Mouse (Mus musculus) liver, adult 2 months (tissue): Measurements from ENCODE around the gene Igll1. TPM values are rescaled to one million over a fixed set of nuclear protein-coding genes. Genes with fewer than 3 reads are reported as not detected.
A peak's percentile ranks its signal among the peaks of the same experiment; 100 is the strongest.
"Not testable (repeated sequence)": the region's sequence is repeated elsewhere in the genome, so short reads cannot be mapped to it uniquely, and the experiment has no call there.

Experiments used
- DNase-seq: peaks from one replicate; pipeline ENCODE4 v3.0.0-alpha.2; 2011; ENCODE audit warnings: low read depth, low spot score; ENCODE audit errors: extremely low read depth
- H3K27ac ChIP-seq: fragments of 200-500 bp; replicated peaks from 2 replicates; pipeline ENCODE4 v1.5.1; 2012; ENCODE audit warnings: low read depth, mild to moderate bottlenecking, control low read depth, inconsistent platforms, low read length; ENCODE audit not compliant: insufficient read depth
- H3K27me3 ChIP-seq: fragments of 200-500 bp; 2 replicates; pipeline ENCODE4 v1.6.1; 2012; ENCODE audit warnings: mild to moderate bottlenecking, moderate library complexity, low read length, inconsistent platforms; ENCODE audit not compliant: control insufficient read depth, insufficient read depth
- H3K36me3 ChIP-seq: fragments of 200-500 bp; 2 replicates; pipeline ENCODE4 v1.6.1; 2012; ENCODE audit warnings: low read length, inconsistent platforms; ENCODE audit not compliant: control insufficient read depth, insufficient read depth
- H3K4me1 ChIP-seq: fragments of 200-500 bp; 2 replicates; pipeline ENCODE4 v1.6.1; 2011; ENCODE audit warnings: low read length; ENCODE audit not compliant: control insufficient read depth, insufficient read depth
- H3K4me3 ChIP-seq: fragments of 200-500 bp; 2 replicates; pipeline ENCODE4 v1.5.1; 2011; ENCODE audit warnings: low read depth, mild to moderate bottlenecking, control low read depth, low read length, moderate library complexity; ENCODE audit not compliant: insufficient read depth
- H3K79me2 ChIP-seq: fragments of 200-500 bp; 2 replicates; pipeline ENCODE4 v1.6.1; 2012; ENCODE audit warnings: inconsistent platforms, mild to moderate bottlenecking, low read length, moderate library complexity; ENCODE audit not compliant: control insufficient read depth, insufficient read depth
- H3K9ac ChIP-seq: fragments of 200-500 bp; 2 replicates; pipeline ENCODE4 v1.6.1; 2012; ENCODE audit warnings: low read depth, mild to moderate bottlenecking, control low read depth, inconsistent platforms, low read length
- CTCF ChIP-seq: fragments of 200-500 bp; IDR thresholded peaks from 2 replicates; pipeline ENCODE4 v1.5.1; 2011; ENCODE audit warnings: low read depth, low read length, control low read depth
- POLR2A ChIP-seq: fragments of 200-500 bp; IDR thresholded peaks from 2 replicates; pipeline ENCODE4 v1.6.1; 2011; ENCODE audit warnings: low read length, control low read depth; ENCODE audit not compliant: insufficient read depth; ENCODE audit errors: extremely low read depth
- WGBS: fragments of 180-500 bp; shearing (Covaris S2); methylation state at CpG from one replicate; pipeline ENCODE4 v1.1.7; 2018; 5-methylcytosine and 5-hydroxymethylcytosine counted together
- polyA plus RNA-seq: library from polyadenylated mRNA; depleted of rRNA; stranded (reverse); fragments of >200 nt; gene quantifications from 2 replicates; pipeline ENCODE4 v1.2.3, GENCODE M21; 2012
- total RNA-seq: library from RNA; depleted of rRNA; stranded (reverse); fragments of >200 nt; gene quantifications from 2 replicates; pipeline ENCODE4 v1.2.3, GENCODE M21; 2014

Igll1 gene
- total and polyA plus RNA-seq, 2 experiments = not detected

- DNase-seq = peak; percentile 10
- Histone ChIP-seq H3K4me3 (no peak overlapping the region), H3K79me2 (no peaks in the 10 kb centered on the region), H3K4me1 (no peaks in the 10 kb centered on the region), H3K27ac (no peak overlapping the region), H3K36me3 (no peaks in the 10 kb centered on the region), H3K27me3 (no peaks in the 10 kb centered on the region), H3K9ac (no peak overlapping the region)
- TF ChIP-seq POLR2A = no peak
- TF ChIP-seq CTCF = no peak
- 72% methylated on average over 13 of the region's 13 CpGs for WGBS
Observed at GRCm38 (mm10) chr16:16856731-16857476, 6.9 kb downstream of the Igll1 start.

- not testable (repeated sequence) for DNase-seq, H3K27me3 ChIP-seq, H3K4me3 ChIP-seq, H3K9ac ChIP-seq, H3K4me1 ChIP-seq, H3K36me3 ChIP-seq, H3K79me2 ChIP-seq, H3K27ac ChIP-seq
- WGBS = 82% methylated on average over 9 of the region's 9 CpGs
Observed at GRCm38 (mm10) chr16:16856054-16856453, 7.7 kb downstream of the Igll1 start.

GRCm38 (mm10) chr16:16855541-16855940, 8.2 kb downstream of the Igll1 start:
- no peaks in the 10 kb centered on the region for H3K4me1 ChIP-seq
- TF ChIP-seq CTCF (no peak), POLR2A (no peak)
- WGBS = 91% methylated on average over 1 of the region's 1 CpGs
- no peak overlapping the region for H3K4me3 ChIP-seq
- H3K27me3 ChIP-seq = no peaks in the 10 kb centered on the region
- H3K9ac ChIP-seq = no peak overlapping the region
- no peak overlapping the region for H3K27ac ChIP-seq
- no peak for DNase-seq
- H3K36me3 ChIP-seq = no peaks in the 10 kb centered on the region
- no peaks in the 10 kb centered on the region for H3K79me2 ChIP-seq

- Histone ChIP-seq H3K27ac (no peak overlapping the region), H3K27me3 (no peaks in the 10 kb centered on the region), H3K4me1 (no peaks in the 10 kb centered on the region), H3K4me3 (no peak overlapping the region), H3K79me2 (no peaks in the 10 kb centered on the region), H3K9ac (no peak overlapping the region), H3K36me3 (no peaks in the 10 kb centered on the region)
- peak; percentile 47 for DNase-seq
- TF ChIP-seq POLR2A (no peak), CTCF (peak; percentile 35; the same call in 1 of the 2 replicates)
- WGBS = 18% methylated on average over 6 of the region's 6 CpGs
Observed at GRCm38 (mm10) chr16:16854836-16855235, 8.9 kb downstream of the Igll1 start.

- H3K27me3 ChIP-seq = no peaks in the 10 kb centered on the region
- no peak for TF ChIP-seq POLR2A
- TF ChIP-seq CTCF = no peak
- H3K27ac ChIP-seq = no peak overlapping the region
- H3K9ac ChIP-seq = no peak overlapping the region
- no peak overlapping the region for H3K4me3 ChIP-seq
- no peak for DNase-seq
- no peaks in the 10 kb centered on the region for H3K4me1 ChIP-seq
- 81% methylated on average over 3 of the region's 3 CpGs for WGBS
- no peaks in the 10 kb centered on the region for H3K36me3 ChIP-seq
- H3K79me2 ChIP-seq = no peaks in the 10 kb centered on the region
Observed at GRCm38 (mm10) chr16:16852411-16852810, 11.4 kb downstream of the Igll1 start.

GRCm38 (mm10) chr16:16849196-16849595, 14.6 kb downstream of the Igll1 start:
- H3K27me3 ChIP-seq = no peaks in the 10 kb centered on the region
- H3K4me3 ChIP-seq = no peak overlapping the region
- TF ChIP-seq POLR2A (no peak), CTCF (no peak)
- DNase-seq = no peak
- H3K36me3 ChIP-seq = no peaks in the 10 kb centered on the region
- no peak overlapping the region for H3K27ac ChIP-seq
- H3K4me1 ChIP-seq = no peaks in the 10 kb centered on the region
- H3K79me2 ChIP-seq = no peaks in the 10 kb centered on the region
- no peak overlapping the region for H3K9ac ChIP-seq
